Mouse (Mus musculus): ENCODE results near the gene Slc12a5.

Gene Slc12a5

DNA sequence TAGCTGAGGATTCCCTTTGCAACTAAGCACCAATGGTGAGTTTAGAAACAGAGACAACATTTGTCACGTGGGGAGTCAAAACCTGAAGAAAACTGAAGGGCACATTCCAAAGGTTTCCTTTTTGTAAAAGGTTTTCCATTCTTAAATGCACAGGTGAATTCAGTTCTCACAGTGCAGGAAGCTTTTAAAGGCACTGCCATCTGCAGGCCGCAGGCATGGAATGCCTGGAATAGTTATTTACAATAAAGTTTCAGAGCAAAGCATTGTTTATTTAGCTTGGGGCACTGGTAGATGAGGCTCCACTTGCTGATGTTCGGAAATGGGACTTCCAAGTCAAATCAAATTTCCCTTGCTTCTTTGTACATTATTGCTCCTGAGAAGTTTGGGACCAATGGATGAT lies 71.9 kb downstream of the Slc12a5 start:
- DNase-seq (ENCODE audit: low spot score), result no peak

DNA sequence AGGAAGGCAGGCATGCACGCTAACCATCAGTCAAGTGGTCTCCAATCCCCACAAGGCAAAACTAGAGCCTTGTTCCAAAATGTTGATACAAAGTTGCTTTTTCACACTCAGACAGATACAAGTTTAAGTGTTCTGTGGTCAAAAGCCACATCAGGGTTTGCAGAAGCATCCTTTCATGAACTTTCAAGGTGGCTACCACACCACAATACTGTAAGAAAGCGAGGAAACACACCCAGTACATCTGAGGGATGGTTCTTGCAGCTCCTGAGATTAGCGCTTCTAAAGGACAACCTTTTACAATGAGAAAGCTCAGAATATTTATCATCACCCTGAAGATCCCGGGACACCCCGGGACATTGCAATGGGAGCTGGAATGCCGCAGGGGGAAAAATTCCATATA lies 72.7 kb downstream of the Slc12a5 start:
- no peak for DNase-seq (ENCODE audit: low spot score)

DNA sequence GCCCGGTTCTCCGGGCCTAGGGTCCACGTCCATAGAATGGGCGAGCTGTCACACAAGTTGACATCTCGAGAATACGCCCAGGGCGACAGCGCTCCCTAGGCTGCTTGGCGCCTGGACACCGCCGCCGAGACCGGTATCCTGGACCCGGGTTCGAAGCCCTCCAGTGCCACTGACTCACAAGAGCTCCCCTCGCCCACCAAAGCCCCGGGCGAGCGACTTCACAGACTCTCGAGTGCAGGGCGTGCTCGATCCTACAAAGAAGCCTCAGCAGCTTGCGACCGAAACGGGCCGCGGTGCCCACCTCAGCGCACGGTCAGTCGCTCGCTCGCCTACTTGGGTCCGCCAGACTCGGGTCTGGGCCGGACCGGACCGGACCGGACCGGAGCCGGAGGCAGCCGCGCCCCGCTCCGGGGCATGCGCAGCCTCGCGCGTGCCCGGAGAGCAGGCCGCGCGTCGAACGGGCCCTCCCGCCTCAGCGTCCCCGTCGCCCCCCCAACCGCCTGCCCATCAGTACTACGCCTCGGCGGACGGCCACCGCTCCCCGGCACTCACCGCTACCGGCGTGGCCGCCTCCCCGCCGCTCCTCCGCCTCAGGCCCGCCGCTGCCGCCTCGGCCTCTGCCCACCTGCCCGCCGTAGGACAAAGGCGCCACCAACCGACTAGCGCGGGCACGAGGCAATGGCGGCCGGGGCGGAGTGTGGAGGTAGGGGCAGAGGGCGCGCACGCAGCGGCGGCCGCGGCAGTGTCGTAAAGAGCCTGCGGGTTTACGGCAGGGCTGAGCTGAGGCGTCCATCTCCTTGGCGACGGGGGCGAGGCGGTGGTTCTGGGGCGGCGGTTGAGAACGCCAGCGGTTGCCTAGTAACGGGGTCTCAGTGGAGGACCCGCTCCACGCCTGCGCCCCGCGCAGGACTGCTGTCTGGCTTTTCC lies 73.8 kb downstream of the Slc12a5 start, which contains the start of gene Ncoa5:
Gene Ncoa5 (minus strand): TSS at position 737 of the 927 bp plus-strand sequence.
- DNase-seq (ENCODE audit: low spot score), result peak; percentile 97

GRCm38 (mm10) chr2:165035058-165035431 lies 74.4 kb downstream of the Slc12a5 start:
- DNase-seq (ENCODE audit: low spot score), result no peak

GRCm38 (mm10) chr2:165037415-165037814 lies 76.8 kb downstream of the Slc12a5 start:
- DNase-seq (ENCODE audit: low spot score), result no peak

- no peak for DNase-seq (ENCODE audit: low spot score)
Observed at GRCm38 (mm10) chr2:165042126-165042525, 81.5 kb downstream of the Slc12a5 start.

GRCm38 (mm10) chr2:165043090-165043636 lies 82.6 kb downstream of the Slc12a5 start:
- no peak for DNase-seq (ENCODE audit: low spot score)

DNA sequence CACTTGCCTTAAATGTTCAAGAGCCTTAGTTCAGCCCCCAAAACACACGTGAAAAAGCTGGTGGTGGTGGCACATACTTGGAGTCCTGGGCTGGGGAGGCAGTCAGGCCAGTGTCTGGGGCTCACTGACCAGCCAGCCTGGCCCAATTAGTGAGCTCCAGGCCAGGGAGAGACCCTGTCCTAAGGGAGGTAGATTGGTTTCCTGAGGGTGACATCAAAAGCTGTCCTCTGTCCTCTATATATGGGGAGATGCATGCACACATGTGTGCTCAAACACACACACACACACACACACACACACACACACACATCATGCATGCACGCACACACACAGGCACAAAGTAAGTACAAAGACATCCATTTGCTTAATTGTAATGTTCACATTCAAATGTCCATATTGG lies 83.1 kb downstream of the Slc12a5 start:
- DNase-seq (ENCODE audit: low spot score), result no peak

- DNase-seq (ENCODE audit: low spot score), result no peak
Observed at GRCm38 (mm10) chr2:165049044-165049443, 88.4 kb downstream of the Slc12a5 start.
